Mouse (Mus musculus) layer of hippocampus, adult 2 months (tissue): ENCODE results near the gene Camta1. TPM values are rescaled to one million over a fixed set of nuclear protein-coding genes. Genes with fewer than 3 reads are reported as not detected.

Experiments used
- DNase-seq, 2 experiments: peaks; one replicate each; pipeline ENCODE4 v3.0.0; 2022; ENCODE audit warnings: low spot score in 2 of 2
- H3K27ac ChIP-seq: fragments of 200-600 bp; 2 replicates; pipeline ENCODE4 v1.8.1; 2022
- H3K4me3 ChIP-seq: fragments of 200-600 bp; 2 replicates; pipeline ENCODE4 v1.8.1; 2022; ENCODE audit warnings: mild to moderate bottlenecking
- CTCF ChIP-seq: fragments of 200-600 bp; conservative IDR thresholded peaks from 2 replicates; pipeline ENCODE4 v1.8.1; 2022; ENCODE audit warnings: antibody characterized with exemption, mild to moderate bottlenecking, moderate library complexity
- total RNA-seq, 2 experiments: library from RNA; stranded (reverse); gene quantifications; 2 replicates each; pipeline ENCODE4 v1.2.3; 2021

Gene Camta1
- total RNA-seq, 2 experiments from 2014 or later: 275 to 294 TPM

- H3K27ac ChIP-seq: no peak overlapping the region
- H3K4me3 ChIP-seq: no peak overlapping the region
- TF ChIP-seq CTCF: no peak
- no peak for DNase-seq
These were observed 717.6 kb downstream of the Camta1 start for GRCm38 (mm10) chr4:151144121-151144520.

- Histone ChIP-seq H3K4me3 (peak overlapping the region; percentile 47), H3K27ac (peak overlapping the region; percentile 95)
- TF ChIP-seq CTCF: peak; percentile 99
- peak; percentile 95 to 100 for DNase-seq
These were observed 720.3 kb downstream of the Camta1 start for GRCm38 (mm10) chr4:151141196-151141880.

- Histone ChIP-seq H3K4me3 (peak overlapping the region; percentile 31; the same call in 1 of the 2 replicates), H3K27ac (peak overlapping the region; percentile 95)
- DNase-seq: peak; percentile 91 to 95
- TF ChIP-seq CTCF: no peak
These were observed 721.2 kb downstream of the Camta1 start for GRCm38 (mm10) chr4:151140368-151140982.

GRCm38 (mm10) chr4:151139053-151139840 lies 722.4 kb downstream of the Camta1 start:
- Histone ChIP-seq H3K27ac (peak overlapping the region; percentile 95), H3K4me3 (peak overlapping the region; percentile 40)
- peak; percentile 96 for TF ChIP-seq CTCF
- peak; percentile 89 to 91 for DNase-seq

- Histone ChIP-seq H3K4me3 (peak overlapping the region; percentile 43), H3K27ac (peak overlapping the region; percentile 95)
- DNase-seq: no peak
- no peak for TF ChIP-seq CTCF
These were observed 723.1 kb downstream of the Camta1 start for GRCm38 (mm10) chr4:151138586-151138985.

DNA sequence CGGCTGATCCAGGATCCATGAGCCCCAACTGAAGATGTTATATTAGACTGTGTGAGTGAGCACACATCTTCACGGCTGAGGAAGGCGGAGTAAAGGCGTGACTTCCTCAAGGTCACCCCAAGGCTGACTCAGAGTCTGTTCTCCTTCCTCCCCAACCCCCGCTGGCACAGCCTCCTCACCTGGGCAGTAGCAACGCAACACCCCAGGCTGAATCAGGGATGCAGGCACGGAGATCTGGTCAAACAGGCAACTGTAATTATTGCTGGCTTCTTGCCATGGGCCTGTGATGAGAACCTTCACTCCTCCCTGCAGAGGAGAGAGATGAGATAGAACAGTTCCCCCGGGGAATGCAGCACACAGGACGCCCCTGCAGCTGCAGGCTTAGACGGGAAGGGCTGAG lies 723.5 kb downstream of the Camta1 start:
- H3K4me3 ChIP-seq: peak overlapping the region; percentile 43
- no peak for DNase-seq

DNA sequence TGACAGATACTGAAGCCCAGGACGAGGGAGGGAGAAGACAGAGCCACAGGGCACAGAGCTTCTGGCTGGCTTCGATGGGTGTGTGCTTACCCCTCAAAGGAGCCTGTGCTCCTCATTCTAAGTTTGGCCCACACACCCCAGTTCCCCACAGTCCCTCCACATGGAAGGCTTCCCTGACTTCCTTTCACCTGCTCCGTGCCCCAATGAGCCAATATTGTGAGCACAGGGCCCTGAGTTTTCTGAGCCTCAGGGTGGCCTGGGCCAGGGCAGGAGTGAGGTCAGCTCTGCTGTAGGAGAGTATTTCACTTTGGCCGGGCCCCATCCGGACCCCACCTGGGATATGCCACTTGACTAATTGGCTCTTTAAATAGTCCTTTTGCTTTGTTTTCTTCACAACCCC lies 724.0 kb downstream of the Camta1 start:
- DNase-seq: no peak
- H3K27ac ChIP-seq: peak overlapping the region; percentile 43; the same call in 1 of the 2 replicates
- H3K4me3 ChIP-seq: peak overlapping the region; percentile 27; the same call in 1 of the 2 replicates
- TF ChIP-seq CTCF: no peak

More for the DNA sequence above, 723.5 kb downstream of the Camta1 start:
- H3K27ac ChIP-seq: peak overlapping the region; percentile 95
- no peak for TF ChIP-seq CTCF

GRCm38 (mm10) chr4:151135491-151135890 lies 726.2 kb downstream of the Camta1 start:
- Histone ChIP-seq H3K27ac (no peak overlapping the region), H3K4me3 (no peak overlapping the region)
- DNase-seq: no peak
- no peak for TF ChIP-seq CTCF

- no peak for TF ChIP-seq CTCF
- DNase-seq: no peak
- H3K4me3 ChIP-seq: no peak overlapping the region
- no peak overlapping the region for H3K27ac ChIP-seq
These were observed 727.9 kb downstream of the Camta1 start for GRCm38 (mm10) chr4:151133760-151134159.

DNA sequence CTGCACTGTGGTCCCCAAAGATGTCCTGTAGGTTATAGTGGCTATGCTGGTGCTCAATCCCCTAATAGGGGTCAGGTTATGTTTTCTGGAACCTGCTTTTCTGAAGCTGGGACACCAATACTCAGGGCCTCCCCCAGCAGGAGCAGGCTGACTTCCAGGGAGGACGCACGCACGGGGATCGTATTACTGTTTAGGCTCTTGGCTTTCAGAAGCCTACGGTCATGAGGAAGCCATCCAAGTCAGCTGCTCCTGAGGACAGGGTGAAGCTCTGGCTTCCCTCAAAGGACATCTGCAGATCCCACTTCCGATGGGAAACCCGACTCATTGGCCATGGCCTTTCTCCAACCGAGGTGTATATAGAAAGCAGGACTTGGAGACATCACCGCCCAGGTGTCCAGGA lies 729.2 kb downstream of the Camta1 start:
- no peak for TF ChIP-seq CTCF
- DNase-seq: no peak
- Histone ChIP-seq H3K4me3 (no peak overlapping the region), H3K27ac (no peak overlapping the region)

GRCm38 (mm10) chr4:151130756-151131490 lies 730.8 kb downstream of the Camta1 start:
- no peak for DNase-seq
- H3K4me3 ChIP-seq: no peak overlapping the region
- no peak for TF ChIP-seq CTCF
- H3K27ac ChIP-seq: no peak overlapping the region

GRCm38 (mm10) chr4:151129725-151130557 lies 731.7 kb downstream of the Camta1 start:
- no peak for DNase-seq
- H3K4me3 ChIP-seq: peak overlapping the region; percentile 66
- no peak for TF ChIP-seq CTCF
- peak overlapping the region; percentile 99 for H3K27ac ChIP-seq
